Mouse (Mus musculus) macrophage (primary cell): ENCODE data around the gene Atp11a. TPM values are rescaled to one million over a fixed set of nuclear protein-coding genes. Genes with fewer than 3 reads are reported as not detected.
A peak's percentile ranks its signal among the peaks of the same experiment; 100 is the strongest.

Source experiments
- H3K27ac ChIP-seq: fragments of 350-480 bp; formaldehyde crosslinking; 2 replicates; pipeline ENCODE4 v1.9.0; 2021
- H3K36me3 ChIP-seq: fragments of 350-480 bp; formaldehyde crosslinking; 2 replicates; pipeline ENCODE4 v1.9.0; 2021; ENCODE audit errors: inconsistent target
- H3K4me3 ChIP-seq: fragments of 350-480 bp; formaldehyde crosslinking; 2 replicates; pipeline ENCODE4 v1.9.0; 2021; ENCODE audit errors: inconsistent target
- H3K79me2 ChIP-seq: fragments of 350-480 bp; formaldehyde crosslinking; 2 replicates; pipeline ENCODE4 v1.9.0; 2021; ENCODE audit errors: inconsistent target
- WGBS: methylation state at CpG from one replicate; pipeline ENCODE4 v1.1.7; 2026; ENCODE audit warnings: inconsistent platforms; ENCODE audit not compliant: missing documents; 5-methylcytosine and 5-hydroxymethylcytosine counted together
- polyA plus RNA-seq: library from polyadenylated mRNA; stranded (reverse); fragments of 250-400 nt; gene quantifications from 3 replicates; pipeline ENCODE4 v1.2.4, GENCODE M21; 2018; ENCODE audit warnings: inconsistent platforms

Gene Atp11a
- polyA plus RNA-seq, 1 experiment from 2014 or later: 18.3 TPM

DNA sequence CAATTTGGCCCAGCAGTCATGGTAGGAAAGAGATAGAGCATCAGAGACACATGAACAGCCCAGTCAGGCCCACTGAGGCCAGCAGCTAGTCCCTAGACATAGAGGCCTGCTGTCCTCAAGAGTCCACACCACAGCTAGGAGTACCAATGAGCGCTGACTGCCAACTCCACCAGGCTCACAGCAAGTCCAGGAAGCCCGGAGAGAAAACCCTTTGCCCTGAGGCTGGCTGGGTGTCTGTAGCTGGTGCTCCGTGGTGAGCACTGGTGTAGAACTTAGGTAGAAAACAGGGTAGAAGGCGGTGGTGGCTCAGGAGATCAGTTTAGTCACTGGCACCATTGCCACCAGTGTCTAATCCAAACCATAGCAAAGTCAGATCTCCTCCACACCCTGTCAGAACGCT lies 988 bp upstream of the Atp11a start:
- Histone ChIP-seq H3K36me3 (no peaks in the 10 kb centered on the region), H3K27ac (no peak overlapping the region), H3K79me2 (peaks cover 28% of the 10 kb centered on the region; the same call in 1 of the 2 replicates), H3K4me3 (no peak overlapping the region)
- WGBS: 96% methylated on average over 5 of the region's 5 CpGs

DNA sequence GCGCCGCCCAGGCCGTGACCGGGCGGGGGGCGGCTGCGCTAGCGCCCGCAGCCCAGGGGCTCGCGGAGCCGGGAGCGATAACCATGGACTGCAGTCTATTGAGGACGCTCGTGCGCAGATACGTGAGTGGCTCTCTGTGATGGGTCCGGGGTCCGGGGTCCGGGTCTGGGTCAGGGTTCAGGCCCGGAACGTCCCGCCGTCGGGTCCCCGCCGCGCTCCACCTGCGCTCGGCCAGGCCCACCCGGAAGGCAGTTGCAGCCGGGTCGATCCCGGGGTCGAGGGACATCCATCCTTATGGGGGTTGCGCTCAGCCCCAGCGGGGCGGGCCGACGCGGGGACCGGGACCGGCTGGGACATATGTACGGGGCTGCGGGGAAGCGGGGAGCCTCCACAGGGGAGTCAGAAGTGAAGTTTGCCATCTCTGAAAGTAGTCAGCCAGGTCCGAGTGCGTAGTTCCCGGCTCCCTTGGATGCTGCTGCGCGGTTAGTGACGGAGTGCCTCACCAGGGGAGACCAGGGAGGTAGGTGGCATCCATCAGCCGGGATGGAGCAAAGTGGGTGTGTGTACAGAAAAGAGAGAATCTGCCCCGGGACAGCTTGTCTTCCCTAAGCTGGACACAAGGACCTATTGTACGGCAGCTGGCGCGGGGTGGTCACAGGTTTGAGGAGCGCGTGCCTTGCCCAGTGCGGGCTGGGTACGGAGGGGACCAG lies 572 bp downstream of the Atp11a start:
- H3K79me2 ChIP-seq: peaks cover 28% of the 10 kb centered on the region; the same call in 1 of the 2 replicates
- 9% methylated on average over 61 of the region's 61 CpGs for WGBS
- H3K27ac ChIP-seq: no peak overlapping the region
- H3K36me3 ChIP-seq: no peaks in the 10 kb centered on the region
- H3K4me3 ChIP-seq: peak overlapping the region; percentile 36

DNA sequence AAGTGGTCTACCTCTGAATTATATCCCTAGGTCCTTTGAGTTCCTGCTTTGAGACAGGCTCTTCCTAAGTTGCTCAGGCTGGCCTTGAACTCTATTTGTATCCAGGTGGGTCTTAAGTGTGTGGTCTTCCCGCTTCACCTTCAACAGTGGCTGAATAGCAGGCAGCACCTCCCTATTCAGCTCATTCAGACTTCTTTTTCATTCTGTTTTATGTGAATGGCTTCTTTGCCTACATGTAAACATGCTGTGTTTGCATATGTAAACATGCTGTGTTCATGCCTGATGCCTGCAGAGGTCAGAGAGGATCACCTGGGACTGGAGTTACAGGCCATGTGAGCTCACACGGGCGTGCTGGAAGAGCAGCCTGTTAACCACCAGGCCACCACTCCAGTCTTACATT lies 3.1 kb downstream of the Atp11a start:
- Histone ChIP-seq H3K27ac (no peak overlapping the region), H3K79me2 (peaks cover 52% of the 10 kb centered on the region; the same call in 1 of the 2 replicates), H3K4me3 (no peak overlapping the region), H3K36me3 (no peaks in the 10 kb centered on the region)
- WGBS: 100% methylated on average over 3 of the region's 3 CpGs

DNA sequence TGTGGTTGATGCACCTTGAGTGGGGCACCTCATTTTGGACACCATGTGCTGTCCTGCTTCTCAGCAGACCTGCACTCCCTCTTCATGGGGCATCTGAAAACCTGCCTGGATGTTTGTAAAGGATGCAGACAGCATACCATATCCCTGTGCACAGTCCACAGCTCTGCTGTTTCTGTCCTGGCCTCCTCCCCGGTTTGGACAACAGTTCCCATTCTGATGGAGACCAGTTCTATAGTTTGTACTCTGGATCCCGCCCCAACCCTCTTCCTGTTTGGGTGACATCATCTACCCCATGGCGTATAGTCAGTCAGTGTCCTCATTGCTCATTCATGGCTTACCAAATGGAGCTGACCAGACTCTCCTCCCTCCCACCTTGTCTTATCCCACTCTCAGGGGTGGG lies 5.1 kb downstream of the Atp11a start:
- WGBS: 62% methylated on average over 3 of the region's 3 CpGs
- Histone ChIP-seq H3K36me3 (no peaks in the 10 kb centered on the region), H3K79me2 (peaks cover 52% of the 10 kb centered on the region; the same call in 1 of the 2 replicates), H3K27ac (no peak overlapping the region), H3K4me3 (no peak overlapping the region)

DNA sequence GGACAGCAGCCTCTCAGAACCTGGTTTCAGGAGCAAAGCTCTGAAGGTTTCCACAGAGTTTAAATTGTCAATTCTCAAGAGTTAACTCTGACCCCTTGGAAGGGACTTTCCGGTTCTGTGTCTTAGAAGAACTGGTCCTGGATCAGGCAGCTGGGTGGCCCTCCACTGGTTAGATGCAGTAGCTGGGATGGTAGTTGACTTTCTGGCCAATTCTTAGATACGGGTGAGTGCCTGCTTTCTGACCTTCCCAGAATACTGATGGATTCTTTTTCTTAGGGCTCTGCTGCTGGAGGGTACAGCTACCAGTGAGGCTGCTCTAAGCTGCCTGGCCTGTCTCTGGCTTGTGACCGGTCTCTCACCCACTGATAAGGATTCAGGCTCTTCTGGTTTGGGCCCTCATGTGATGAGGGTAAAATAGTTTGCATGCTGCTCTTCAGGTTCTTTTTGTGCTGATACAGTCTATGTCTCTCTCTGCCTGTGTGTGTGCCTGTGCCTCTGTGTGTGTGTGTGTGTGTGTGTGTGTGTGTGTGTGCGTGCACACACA lies 6.8 kb downstream of the Atp11a start:
- Histone ChIP-seq H3K36me3 (no peaks in the 10 kb centered on the region), H3K79me2 (peaks cover 42% of the 10 kb centered on the region; the same call in 1 of the 2 replicates), H3K27ac (no peak overlapping the region), H3K4me3 (no peak overlapping the region)
- WGBS: 96% methylated on average over 4 of the region's 4 CpGs

DNA sequence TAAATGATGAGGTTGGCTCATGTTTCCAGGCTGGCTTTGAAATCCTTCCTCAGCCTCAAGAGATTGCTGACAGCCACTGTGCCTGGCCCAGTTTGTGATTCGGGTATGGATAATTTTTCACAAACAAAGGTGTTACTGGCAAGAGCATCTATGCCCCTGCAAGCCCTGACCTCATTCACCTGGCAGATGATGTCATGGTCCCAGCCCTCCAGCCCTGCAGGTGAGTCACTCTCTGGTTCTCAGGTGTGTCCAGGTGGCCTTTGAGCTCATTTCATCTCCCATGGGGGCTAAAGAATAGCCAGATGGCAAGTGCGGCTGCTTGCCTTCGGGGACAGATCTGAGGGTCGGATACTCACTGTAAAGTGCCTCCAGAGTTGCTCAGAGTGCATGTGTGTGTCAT lies 8.2 kb downstream of the Atp11a start:
- 93% methylated on average over 4 of the region's 4 CpGs for WGBS
- Histone ChIP-seq H3K36me3 (no peaks in the 10 kb centered on the region), H3K27ac (no peak overlapping the region), H3K4me3 (no peak overlapping the region), H3K79me2 (peaks cover 42% of the 10 kb centered on the region; the same call in 1 of the 2 replicates)

DNA sequence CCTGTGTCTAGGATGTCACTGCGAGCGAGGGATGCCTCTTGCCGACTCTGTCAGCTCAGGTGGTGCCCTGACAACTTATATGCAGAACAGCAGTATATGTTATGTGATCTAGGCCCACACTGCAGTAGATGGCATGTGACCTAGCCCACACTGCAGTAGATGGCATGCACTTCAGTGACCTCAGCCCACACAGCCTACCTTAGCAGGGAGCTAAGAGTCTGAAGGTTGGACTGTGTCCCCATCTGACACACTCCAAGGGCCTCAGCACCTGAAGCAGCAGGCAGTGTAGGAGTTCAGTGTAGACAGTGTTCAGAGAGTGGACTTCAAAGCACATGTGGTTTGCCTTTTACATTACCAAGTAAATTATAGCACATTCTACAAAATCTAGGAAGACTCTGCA lies 10.4 kb downstream of the Atp11a start:
- 92% methylated on average over 3 of the region's 3 CpGs for WGBS
- no peak overlapping the region for H3K4me3 ChIP-seq
- H3K79me2 ChIP-seq: peaks cover 50% of the 10 kb centered on the region; the same call in 1 of the 2 replicates
- H3K27ac ChIP-seq: no peak overlapping the region
- H3K36me3 ChIP-seq: no peaks in the 10 kb centered on the region

DNA sequence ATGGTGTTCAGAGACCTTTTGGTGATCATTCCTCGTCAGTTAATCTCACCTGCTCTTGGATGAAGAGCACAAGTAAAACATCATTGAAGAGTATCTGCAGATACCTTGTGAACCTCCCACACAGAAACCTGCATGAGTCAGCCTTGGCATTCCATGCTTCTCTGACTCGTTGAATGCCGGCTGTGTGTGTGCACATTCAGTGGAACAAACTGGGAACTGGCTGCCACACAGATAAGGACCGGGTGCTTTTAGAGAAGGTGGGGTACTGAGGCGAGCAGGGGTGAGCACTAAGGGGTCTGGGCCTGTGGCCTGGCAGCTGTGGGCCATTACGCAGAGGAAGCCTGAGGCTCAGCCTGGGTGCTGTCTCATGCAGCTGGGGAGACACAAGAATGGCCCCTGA lies 11.9 kb downstream of the Atp11a start:
- WGBS: 94% methylated on average over 6 of the region's 6 CpGs
- no peak overlapping the region for H3K27ac ChIP-seq
- H3K79me2 ChIP-seq: peaks cover 36% of the 10 kb centered on the region; the same call in 1 of the 2 replicates
- H3K36me3 ChIP-seq: no peaks in the 10 kb centered on the region
- H3K4me3 ChIP-seq: no peak overlapping the region

DNA sequence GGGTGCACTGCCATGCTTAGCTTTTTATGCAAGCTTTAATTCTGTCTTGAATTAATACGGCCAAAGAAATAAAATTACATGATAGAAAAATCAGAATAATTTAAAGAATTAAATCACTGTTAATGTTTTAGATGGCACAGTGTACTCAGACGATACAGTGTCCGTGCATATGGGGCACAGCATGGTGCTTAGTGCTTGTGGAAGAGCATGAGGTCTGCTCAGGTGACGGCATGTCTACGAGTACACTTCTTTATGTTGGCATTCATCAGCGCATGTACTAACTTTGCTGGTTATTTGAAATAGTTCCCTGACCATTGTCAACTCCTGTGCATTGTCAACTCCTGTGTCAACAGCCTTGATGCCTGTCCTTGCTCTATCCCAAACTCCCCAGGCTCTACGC lies 12.5 kb downstream of the Atp11a start:
- Histone ChIP-seq H3K4me3 (no peak overlapping the region), H3K27ac (no peak overlapping the region), H3K36me3 (no peaks in the 10 kb centered on the region), H3K79me2 (peaks cover 30% of the 10 kb centered on the region; the same call in 1 of the 2 replicates)
- WGBS: 94% methylated on average over 7 of the region's 7 CpGs

DNA sequence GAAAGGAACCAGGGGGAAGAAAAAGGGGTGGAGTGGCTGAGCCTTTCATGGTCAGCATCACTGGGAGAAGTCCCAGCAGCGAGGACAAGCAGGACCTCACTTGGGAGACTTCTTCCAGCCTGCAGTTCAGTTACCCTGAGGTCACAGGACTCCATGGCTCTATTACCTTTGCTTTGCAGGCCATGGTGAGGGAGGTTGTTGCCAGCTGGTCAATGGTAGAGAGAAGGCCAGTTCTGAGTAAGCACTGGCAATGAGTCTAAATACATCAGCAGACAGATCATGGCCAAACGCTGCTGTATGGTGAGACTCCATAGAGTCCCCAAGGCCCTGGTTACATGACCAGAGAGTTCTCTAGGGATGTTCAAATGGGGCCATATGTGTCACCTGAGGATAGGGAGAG lies 15.5 kb downstream of the Atp11a start:
- Histone ChIP-seq H3K27ac (no peak overlapping the region), H3K36me3 (no peaks in the 10 kb centered on the region), H3K79me2 (peaks cover 30% of the 10 kb centered on the region; the same call in 1 of the 2 replicates), H3K4me3 (no peak overlapping the region)
- 96% methylated on average over 2 of the region's 2 CpGs for WGBS

DNA sequence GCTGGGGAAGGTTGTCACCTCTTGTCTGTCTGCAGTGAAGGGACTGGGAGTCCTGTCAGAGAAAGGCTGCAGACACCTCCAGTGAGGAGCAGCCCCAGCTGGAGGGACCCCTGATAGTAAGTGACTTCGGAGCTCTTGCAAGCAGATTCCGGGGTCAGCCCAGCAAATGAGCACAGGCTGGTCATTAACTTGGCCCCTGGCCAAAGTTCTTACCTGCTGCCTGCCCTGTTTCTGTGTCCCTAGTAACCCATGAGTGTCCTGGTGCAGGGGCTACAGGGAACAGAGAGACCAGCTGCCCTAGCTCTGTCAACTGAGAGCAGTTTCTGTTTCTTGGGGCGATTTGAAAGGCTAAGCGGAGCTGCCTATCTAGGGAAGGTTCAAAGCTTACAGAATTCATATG lies 17.1 kb downstream of the Atp11a start:
- Histone ChIP-seq H3K79me2 (peaks cover 26% of the 10 kb centered on the region; the same call in 1 of the 2 replicates), H3K4me3 (no peak overlapping the region), H3K36me3 (no peaks in the 10 kb centered on the region), H3K27ac (no peak overlapping the region)
- 89% methylated on average over 4 of the region's 4 CpGs for WGBS

DNA sequence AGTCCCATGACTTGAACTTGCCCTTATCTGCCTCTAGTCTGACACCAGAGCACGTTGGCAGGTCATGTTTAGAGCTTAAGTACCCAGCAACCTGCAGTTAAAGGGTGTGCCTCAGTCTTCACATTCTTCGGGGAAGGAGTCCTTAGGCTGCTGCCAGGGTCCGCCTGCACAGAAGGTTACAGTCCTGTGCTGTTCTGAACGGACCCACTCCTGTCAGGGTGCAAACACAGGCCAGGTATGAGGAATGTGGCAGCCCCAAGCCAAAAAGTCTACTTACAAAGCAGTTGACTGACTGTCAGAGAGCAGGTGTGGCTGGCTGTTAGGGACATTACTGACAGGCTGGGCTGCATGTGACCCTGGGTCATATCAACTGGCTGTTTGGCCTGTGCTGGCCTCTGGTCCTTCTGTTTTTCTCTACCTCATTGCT lies 18.1 kb downstream of the Atp11a start:
- peaks cover 16% of the 10 kb centered on the region; the same call in 1 of the 2 replicates for H3K79me2 ChIP-seq
- 95% methylated on average over 4 of the region's 4 CpGs for WGBS
- H3K27ac ChIP-seq: no peak overlapping the region
- no peaks in the 10 kb centered on the region for H3K36me3 ChIP-seq
- H3K4me3 ChIP-seq: no peak overlapping the region

DNA sequence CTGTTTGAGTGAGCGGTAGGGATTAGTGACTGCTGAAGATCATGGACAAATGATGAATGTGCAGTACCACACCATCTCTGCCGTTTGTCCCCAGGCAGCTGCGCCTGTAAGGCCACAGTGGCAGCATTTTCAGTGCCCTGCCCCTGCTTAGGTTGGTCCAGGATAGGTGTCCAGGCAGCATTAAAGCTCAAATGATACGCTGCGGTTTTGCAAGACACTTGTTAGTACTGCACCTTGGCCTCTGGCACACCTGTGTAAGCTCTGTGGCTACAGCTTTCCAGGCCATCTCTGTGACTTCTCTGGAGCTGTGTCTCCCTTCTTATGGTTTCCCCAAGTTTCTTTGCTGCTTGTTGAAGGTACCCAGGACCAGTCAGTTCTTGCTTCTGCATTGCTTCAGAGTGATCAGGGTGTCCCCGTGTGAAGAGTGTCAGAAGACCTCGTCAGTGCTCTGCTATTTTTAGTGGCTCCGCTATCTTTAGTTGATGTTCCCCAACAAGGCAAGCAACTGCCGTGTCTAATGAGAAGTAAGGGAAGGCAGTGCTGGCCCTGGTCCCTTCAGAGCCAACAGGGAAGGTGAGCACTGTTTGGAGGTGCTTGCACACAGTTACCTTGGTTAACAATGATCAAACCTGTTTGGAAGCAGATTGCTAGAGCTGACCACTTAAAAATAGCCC lies 18.6 kb downstream of the Atp11a start:
- H3K27ac ChIP-seq: no peak overlapping the region
- H3K4me3 ChIP-seq: no peak overlapping the region
- 74% methylated on average over 9 of the region's 9 CpGs for WGBS
- H3K79me2 ChIP-seq: peaks cover 14% of the 10 kb centered on the region; the same call in 1 of the 2 replicates
- no peaks in the 10 kb centered on the region for H3K36me3 ChIP-seq

DNA sequence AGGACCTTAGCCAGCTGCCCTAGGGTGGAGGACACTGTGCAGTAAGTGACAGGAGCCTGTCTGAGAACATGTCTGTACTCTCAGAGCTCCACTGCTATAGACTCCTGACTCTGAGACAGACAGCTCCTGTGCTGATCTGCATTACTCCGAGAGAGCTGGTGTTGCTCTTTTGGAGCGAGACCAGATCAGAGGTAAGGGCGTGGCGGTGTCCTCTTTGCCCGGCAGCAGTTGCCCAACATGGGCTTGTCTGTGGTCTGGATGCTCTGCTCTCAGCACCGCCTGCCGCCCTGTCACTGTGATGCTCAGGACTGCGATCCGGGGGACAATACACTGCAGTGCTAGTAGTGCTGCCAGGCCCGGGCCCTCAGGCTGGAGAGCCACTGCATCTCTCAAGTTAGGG lies 19.4 kb downstream of the Atp11a start:
- Histone ChIP-seq H3K27ac (no peak overlapping the region), H3K79me2 (peaks cover 6% of the 10 kb centered on the region; the same call in 1 of the 2 replicates), H3K36me3 (no peaks in the 10 kb centered on the region), H3K4me3 (no peak overlapping the region)
- WGBS: 82% methylated on average over 10 of the region's 10 CpGs

DNA sequence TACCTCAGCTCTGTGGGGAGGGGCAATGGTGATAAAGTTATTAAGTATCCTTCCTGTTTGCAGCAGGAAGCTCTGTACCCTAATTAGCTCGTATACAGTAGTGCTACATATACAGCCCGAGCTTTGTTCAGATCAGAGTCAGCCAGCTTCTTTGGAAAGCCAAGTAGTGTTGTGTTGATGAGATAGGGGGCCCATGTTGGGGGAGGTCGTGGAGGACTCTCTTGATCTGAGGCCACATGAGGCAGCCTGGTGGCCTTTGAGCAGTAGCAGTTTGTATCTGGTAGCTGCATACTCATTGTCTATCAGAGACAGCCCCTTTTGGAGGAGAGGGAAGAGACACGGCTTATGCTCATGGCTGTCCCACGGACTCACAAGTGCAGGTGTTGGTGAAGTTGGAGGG lies 20.4 kb downstream of the Atp11a start:
- Histone ChIP-seq H3K4me3 (no peak overlapping the region), H3K36me3 (no peaks in the 10 kb centered on the region), H3K79me2 (peaks cover 5% of the 10 kb centered on the region; the same call in 1 of the 2 replicates), H3K27ac (no peak overlapping the region)
- 79% methylated on average over 5 of the region's 5 CpGs for WGBS
